8 mouse cellular contexts compared by ENCODE assay signal in genomic region chr11:31368252-31368964, GRCm38 (mm10). TPM values are rescaled to one million over a fixed set of nuclear protein-coding genes. Genes with fewer than 3 reads are reported as not detected.
A peak's percentile ranks its signal among the peaks of the same experiment; 100 is the strongest.
DNase-seq lines count a peak whose midpoint lies in the region; ATAC-seq and TF ChIP-seq lines count a peak whose summit lies in the region.

No protein-coding gene starts in this region.

- DNase-seq in kidney, postnatal 10 days = peak; percentile 17
- DNase-seq in kidney, adult 18-20 months = no peak
- no peak for DNase-seq in Patski (ENCODE audit: low read depth, low spot score)
- DNase-seq in yolk sac, embryonic 10.5 days (ENCODE audit: low spot score) = peak; percentile 6
- no peak for DNase-seq in layer of hippocampus, postnatal 10 days (ENCODE audit: low spot score in 2 of 2)

- H3K4me3 ChIP-seq in forebrain, embryonic 12.5 days (replicated peaks) = peak overlapping the region; percentile 55
- H3K4me3 ChIP-seq in liver, embryonic 12.5 days = peak overlapping the region; percentile 58

- CTCF ChIA-PET in Patski (lab: Charles Lee) = interaction anchor here (1.6 to 1.8 kb wide), 2 partner anchors 174 to 270 kb away, joined by 4 to 5 read pairs; no protein-coding TSS in a partner anchor

- H3K9ac ChIP-seq in forebrain, embryonic 12.5 days = peak overlapping the region; percentile 53; the same call in 1 of the 2 replicates
- peak overlapping the region; percentile 27; the same call in 1 of the 2 replicates for H3K9ac ChIP-seq in liver, embryonic 12.5 days

- H3K4me2 ChIP-seq in forebrain, embryonic 12.5 days = peak overlapping the region; percentile 98
- H3K4me2 ChIP-seq in liver, embryonic 12.5 days = peak overlapping the region; percentile 81

- H3K27me3 ChIP-seq in Patski = no peaks in the 10 kb centered on the region
- peaks cover 39% of the 10 kb centered on the region for H3K27me3 ChIP-seq in forebrain, embryonic 12.5 days
- H3K27me3 ChIP-seq in liver, embryonic 12.5 days (replicated peaks) = peaks cover 53% of the 10 kb centered on the region

- ATAC-seq in Patski = peak; percentile 33
- peak; percentile 6; the same call in 1 of the 2 replicates for ATAC-seq in forebrain, embryonic 12.5 days (ENCODE audit: low FRiP score)
- ATAC-seq in liver, embryonic 12.5 days = no peak
- no peak for ATAC-seq in erythroid progenitor cell, adult 5-6 weeks (replicated peaks; ENCODE audit: low FRiP score, poor library complexity, severe bottlenecking)

- under 1% methylated on average over 36 of the region's 36 CpGs for WGBS in forebrain, embryonic 12.5 days
- 5% methylated on average over 36 of the region's 36 CpGs for WGBS in liver, embryonic 12.5 days (ENCODE audit: insufficient replicate concordance)

- peaks cover 31% of the 10 kb centered on the region for H3K4me1 ChIP-seq in forebrain, embryonic 12.5 days
- H3K4me1 ChIP-seq in liver, embryonic 12.5 days = peaks cover 30% of the 10 kb centered on the region

- no peaks in the 10 kb centered on the region for H3K36me3 ChIP-seq in forebrain, embryonic 12.5 days (replicated peaks)
- H3K36me3 ChIP-seq in liver, embryonic 12.5 days = no peaks in the 10 kb centered on the region

- POLR2A ChIA-PET in Patski (lab: Charles Lee) = interaction anchor here (0.8 to 3.1 kb wide), 8 partner anchors 13 to 302 kb away, joined by 3 to 18 read pairs (median 4); no protein-coding TSS in a partner anchor

- H3K9me3 ChIP-seq in forebrain, embryonic 12.5 days = no peaks in the 10 kb centered on the region
- H3K9me3 ChIP-seq in liver, embryonic 12.5 days (replicated peaks) = no peaks in the 10 kb centered on the region

- TF ChIP-seq CTCF in Patski (IDR thresholded peaks at IDR 0.05) = no peak

- in situ Hi-C loops in Patski (cut with MboI; ENCODE audit: low pct_unique_long_range_greater_than_20kb) = loop anchor here (5.0 kb wide), 4 partner anchors 111 to 249 kb away; no protein-coding TSS in a partner anchor

- H3K27ac ChIP-seq in forebrain, embryonic 12.5 days = no peak overlapping the region
- H3K27ac ChIP-seq in liver, embryonic 12.5 days = no peak overlapping the region

RNA-seq across cellular contexts. Expression of gene Stc2, which starts 1.5 kb away (rescaled TPM):
- 58.4 TPM for polyA plus RNA-seq in Patski (2021)
- 1.6 and 2.1 TPM in 2 replicates for polyA plus RNA-seq in forebrain, embryonic 12.5 days (2016; fragmentation: Nextera tagmentation; extraction: Ambion mirVana)
- 1.4 and 1.8 TPM in 2 replicates for polyA plus RNA-seq in liver, embryonic 12.5 days (2016; fragmentation: Nextera tagmentation; extraction: Ambion mirVana)
- total RNA-seq in erythroid progenitor cell, adult 5-6 weeks (2015; ENCODE audit: low replicate concordance) = not detected in 2 replicates
- not detected in 2 replicates for total RNA-seq in erythroid progenitor cell, adult 5-6 weeks (2017; ENCODE audit: low replicate concordance)
- total RNA-seq in layer of hippocampus, postnatal 10 days (2021) = 1 to 10 TPM; 4.4 to 4.8 TPM

Comparison
In these comparisons a context has a peak if more than half of its experiments do, and no peak if none do; other contexts are left out.
1. DNase-seq: peak in kidney, postnatal 10 days (single experiment) and yolk sac, embryonic 10.5 days (single experiment); none in kidney, adult 18-20 months (single experiment), Patski (single experiment) and layer of hippocampus, postnatal 10 days (0 of 2).
2. ATAC-seq: peak in Patski (single experiment) and forebrain, embryonic 12.5 days (single experiment); none in liver, embryonic 12.5 days (single experiment) and erythroid progenitor cell, adult 5-6 weeks (single experiment).
3. RNA of gene Stc2, which starts 1.5 kb away (polyA plus RNA-seq): 58.4 TPM in Patski (single experiment); 1.4 to 1.8 TPM in liver, embryonic 12.5 days and 1.6 to 2.1 TPM in forebrain, embryonic 12.5 days; every median in the first group is over 10 times any median in the second.